Mouse (Mus musculus): Measurements from ENCODE around the gene Slc43a1.

DNA sequence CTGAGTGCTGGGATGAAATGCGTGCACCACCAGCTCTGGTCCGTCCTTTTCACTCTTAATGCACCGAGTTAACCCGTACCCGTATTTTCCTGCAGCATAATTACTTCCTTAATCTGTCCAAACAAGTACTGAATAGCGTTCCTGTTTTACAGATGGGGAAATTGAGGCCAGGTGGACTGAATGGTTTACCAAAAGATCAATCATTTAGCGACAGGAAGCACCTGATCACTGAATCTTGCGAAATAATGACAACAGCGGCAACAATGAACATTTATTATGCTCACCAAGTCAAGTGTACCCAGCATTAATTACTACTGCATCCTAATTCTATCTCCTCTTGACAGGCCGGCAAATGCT, at the start of gene Slc43a1:
- TF ChIP-seq CTCF (IDR thresholded peaks at IDR 0.05; ENCODE audit: low read depth), result no peak
- TF ChIP-seq EP300 (IDR thresholded peaks at IDR 0.05; ENCODE audit: low read depth), result no peak

Data from heart, postnatal 0 days (tissue).